Mouse (Mus musculus) ovary, postnatal 10 days (tissue): ENCODE data around the gene Slc26a5.

ENCODE experiments used
- DNase-seq: peaks from one replicate; pipeline ENCODE4 v3.0.0; 2022; ENCODE audit warnings: low spot score

Gene Slc26a5

GRCm38 (mm10) chr5:21804837-21805236 lies 60.6 kb downstream of the Slc26a5 start:
- DNase-seq: no peak

GRCm38 (mm10) chr5:21803691-21804188 lies 61.7 kb downstream of the Slc26a5 start:
- no peak for DNase-seq

GRCm38 (mm10) chr5:21802907-21803306 lies 62.5 kb downstream of the Slc26a5 start:
- DNase-seq: no peak

- no peak for DNase-seq
Observed at GRCm38 (mm10) chr5:21792166-21792565, 73.2 kb downstream of the Slc26a5 start.

GRCm38 (mm10) chr5:21789061-21789460 lies 76.3 kb downstream of the Slc26a5 start:
- DNase-seq: no peak

GRCm38 (mm10) chr5:21787186-21788105 lies 78.0 kb downstream of the Slc26a5 start:
- DNase-seq: no peak

GRCm38 (mm10) chr5:21786258-21787185 lies 78.9 kb downstream of the Slc26a5 start:
- peak; percentile 90 for DNase-seq

- no peak for DNase-seq
Observed at GRCm38 (mm10) chr5:21785776-21786175, 79.6 kb downstream of the Slc26a5 start.

GRCm38 (mm10) chr5:21785053-21785452 lies 80.4 kb downstream of the Slc26a5 start, which contains the start of the genes Dnajc2 and Psmc2:
Gene Dnajc2 (minus strand): TSS chr5:21785251.
Gene Psmc2 (plus strand): TSS chr5:21785283.
- DNase-seq: peak; percentile 66

GRCm38 (mm10) chr5:21784161-21785052 lies 81.0 kb downstream of the Slc26a5 start:
- peak; percentile 3 for DNase-seq

- no peak for DNase-seq
Observed at GRCm38 (mm10) chr5:21776491-21776890, 88.9 kb downstream of the Slc26a5 start.

- DNase-seq: no peak
Observed at GRCm38 (mm10) chr5:21769841-21770240, 95.6 kb downstream of the Slc26a5 start.

- no peak for DNase-seq
Observed at GRCm38 (mm10) chr5:21768506-21768905, 96.9 kb downstream of the Slc26a5 start.
